Mouse (Mus musculus): ENCODE results near the gene Ggct.

DNA sequence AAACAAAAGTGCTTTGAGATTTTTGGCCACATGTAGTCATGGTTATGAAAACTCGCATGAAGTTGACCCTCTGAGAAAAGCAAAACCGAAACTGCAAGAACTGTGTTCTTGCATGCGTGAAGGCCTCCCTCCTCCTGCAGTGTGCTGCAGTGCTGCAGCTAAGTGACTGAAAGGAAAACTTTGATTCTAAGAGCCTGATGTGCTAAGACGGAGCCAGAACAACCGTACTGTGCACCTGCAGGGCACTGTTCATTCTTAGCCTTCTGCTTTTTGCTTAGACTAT is 19.9 kb downstream of the Ggct start:
- no peak for TF ChIP-seq CTCF (IDR thresholded peaks at IDR 0.05; ENCODE audit: borderline replicate concordance, insufficient read depth, low read depth, low read length)
- TF ChIP-seq POLR2A (IDR thresholded peaks at IDR 0.05; ENCODE audit: borderline replicate concordance, insufficient read depth, low read length): no peak
